Mouse (Mus musculus): Measurements from ENCODE around the gene Zfp74. TPM values are rescaled to one million over a fixed set of nuclear protein-coding genes. Genes with fewer than 3 reads are reported as not detected.

The Zfp74 gene
- total RNA-seq, 2 experiments from 2014 or later = 6.1 to 6.4 TPM

DNA sequence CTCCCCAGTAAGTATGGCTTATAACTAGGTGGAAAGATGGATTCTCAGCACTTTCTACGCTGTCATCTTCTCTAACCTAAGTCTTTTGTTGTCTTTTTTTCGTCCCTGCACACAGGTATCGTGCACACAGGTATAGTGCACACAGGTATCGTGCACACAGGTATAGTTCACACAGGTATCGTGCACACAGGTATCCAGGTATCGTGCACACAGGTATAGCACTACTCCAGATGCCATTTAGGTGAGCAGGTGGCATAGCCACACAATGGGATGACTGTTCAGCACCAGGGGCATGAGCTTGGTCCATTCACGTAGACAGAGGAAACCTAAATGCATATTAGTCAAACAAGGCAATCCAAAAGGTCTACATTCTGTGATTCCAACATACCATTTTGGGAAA is 63.4 kb downstream of the Zfp74 start:
- no peak for DNase-seq
- intact Hi-C loops (cut with DNase I) = no loop called here

DNA sequence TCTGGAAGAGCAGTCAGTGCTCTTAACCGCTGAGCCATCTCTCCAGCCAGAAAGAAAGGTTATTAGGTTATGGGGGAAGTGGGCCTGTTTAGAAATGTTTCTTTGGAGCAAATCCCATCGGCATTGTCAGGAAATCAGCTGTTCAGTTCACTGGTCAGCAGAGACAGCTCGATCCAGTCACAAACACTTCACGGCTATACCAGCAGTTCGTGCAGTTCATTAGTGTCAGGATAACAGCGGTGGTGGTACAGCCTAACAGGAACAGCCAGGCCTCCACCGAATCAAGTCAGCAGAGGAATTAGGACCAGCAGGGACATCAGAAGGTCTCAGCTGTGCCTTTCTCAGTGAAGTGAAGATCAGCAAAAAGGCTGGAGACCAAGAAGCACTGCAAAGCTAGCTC is 73.0 kb downstream of the Zfp74 start:
- DNase-seq = no peak
- intact Hi-C loops (cut with DNase I) = no loop called here

Small RNA genes within 50 kb of the gene (microRNA-seq; reads per million reads assigned to microRNA genes)
- 0.48 to 3.0 reads per million in 2 experiments for gene Mir7668

Other genes with a start within 250 kb of the Zfp74 start
- not detected for gene Catsperg2, start 227.1 kb downstream of the Zfp74 start, total RNA-seq (2021)
- 10 to 100 TPM; 12.7 to 14.4 TPM for gene Zfp84, start 185.5 kb downstream of the Zfp74 start, total RNA-seq (2021)
- 1 to 10 TPM; 6.1 to 6.8 TPM for gene Zfp30, start 170.1 kb downstream of the Zfp74 start, total RNA-seq (2021)
- 10 to 100 TPM; 11.8 to 13.0 TPM for gene Zfp790, start 138.0 kb downstream of the Zfp74 start, total RNA-seq (2021)
- gene Zfp940, start 100.4 kb downstream of the Zfp74 start, total RNA-seq (2021) = 1 to 10 TPM in 1 of 2 experiments, under 1 TPM in 1; 0.83 to 1.5 TPM
- gene Zfp420, start 94.1 kb downstream of the Zfp74 start, total RNA-seq (2021) = 1 to 10 TPM; 2.5 to 2.8 TPM
- gene Zfp27, start 47.5 kb downstream of the Zfp74 start, total RNA-seq (2021) = 10 to 100 TPM in 1 of 2 experiments, 1 to 10 TPM in 1; 9.7 to 10.4 TPM
- 1 to 10 TPM; 7.3 to 8.1 TPM for gene Zfp383, start 45.9 kb downstream of the Zfp74 start, total RNA-seq (2021)
- 10 to 100 TPM; 32.0 to 41.7 TPM for gene Zfp568, start 29.9 kb upstream of the Zfp74 start, total RNA-seq (2021)
- gene Zfp14, start 97.3 kb upstream of the Zfp74 start, total RNA-seq (2021) = 1 to 10 TPM; 2.2 to 3.3 TPM
- 1 to 10 TPM; 2.0 to 2.1 TPM for gene Zfp82, start 118.8 kb upstream of the Zfp74 start, total RNA-seq (2021)
- gene Gm26920, start 136.3 kb upstream of the Zfp74 start, total RNA-seq (2021) = not detected
- 1 to 10 TPM; 1.5 to 1.8 TPM for gene Zfp566, start 136.4 kb upstream of the Zfp74 start, total RNA-seq (2021)
- gene Zfp260, start 140.7 kb upstream of the Zfp74 start, total RNA-seq (2021) = 10 to 100 TPM; 35.9 to 40.9 TPM
- 1 to 10 TPM; 4.2 to 4.4 TPM for gene Zfp382, start 167.9 kb upstream of the Zfp74 start, total RNA-seq (2021)
- gene Zfp146, start 215.7 kb upstream of the Zfp74 start, total RNA-seq (2021) = 10 to 100 TPM; 29.6 to 34.9 TPM
- gene Cox7a1, start 230.1 kb upstream of the Zfp74 start, total RNA-seq (2021) = 1,000 to 10,000 TPM; 1,873 to 1,882 TPM
- gene Capns1, start 244.7 kb upstream of the Zfp74 start, total RNA-seq (2021) = 100 to 1,000 TPM; 285 to 301 TPM

Measured in heart, postnatal 14 days (tissue).